Mouse (Mus musculus) layer of hippocampus, adult 11-12 months (tissue): ENCODE data around the gene Nt5e.

Source experiments
- DNase-seq: peaks from one replicate; pipeline ENCODE4 v3.0.0; 2022; ENCODE audit warnings: low spot score

Gene Nt5e

DNA sequence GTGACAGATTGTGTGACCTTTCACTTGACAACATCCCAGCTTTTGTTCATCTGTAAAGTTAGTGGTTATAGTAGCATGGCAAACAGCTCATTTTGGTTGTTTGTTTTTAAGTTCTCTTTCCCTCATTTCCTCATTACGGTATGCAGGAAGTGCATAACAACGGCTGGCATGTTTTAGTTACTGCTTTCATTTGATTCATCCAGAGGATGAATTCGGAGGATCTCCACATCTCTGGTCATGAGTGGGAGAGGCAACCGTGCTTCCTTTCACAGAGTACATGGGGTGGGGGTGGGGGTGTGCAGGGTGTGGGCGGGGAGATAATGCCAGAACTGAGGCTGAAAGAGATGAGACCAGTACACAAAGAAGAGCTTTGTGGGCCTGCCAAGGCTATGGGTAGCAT lies 19.9 kb downstream of the Nt5e start:
- no peak for DNase-seq

GRCm38 (mm10) chr9:88348623-88349022 lies 21.6 kb downstream of the Nt5e start:
- DNase-seq, result no peak

DNA sequence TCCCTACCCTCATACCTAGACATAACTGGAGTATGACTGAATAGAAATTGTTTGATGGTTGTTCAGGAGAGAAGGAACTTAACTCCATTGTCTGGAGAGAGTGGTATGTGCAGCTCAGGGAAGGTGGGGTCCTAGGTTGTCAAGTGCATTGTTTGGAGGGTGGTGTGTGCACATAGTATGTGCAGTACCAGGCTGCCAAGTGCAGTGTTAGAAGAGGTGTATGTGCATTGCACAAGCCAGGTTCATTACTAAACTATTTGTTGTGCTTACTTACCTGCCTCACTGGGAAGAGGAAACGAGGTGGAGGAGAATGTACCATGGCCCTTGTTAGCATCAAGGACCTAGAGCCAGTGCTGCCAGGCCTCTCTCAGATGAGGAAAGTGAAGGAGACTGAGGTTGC lies 23.3 kb downstream of the Nt5e start:
- DNase-seq, result no peak

- DNase-seq, result no peak
Observed at GRCm38 (mm10) chr9:88351163-88351562, 24.2 kb downstream of the Nt5e start.

- no peak for DNase-seq
Observed at GRCm38 (mm10) chr9:88352741-88353140, 25.7 kb downstream of the Nt5e start.

DNA sequence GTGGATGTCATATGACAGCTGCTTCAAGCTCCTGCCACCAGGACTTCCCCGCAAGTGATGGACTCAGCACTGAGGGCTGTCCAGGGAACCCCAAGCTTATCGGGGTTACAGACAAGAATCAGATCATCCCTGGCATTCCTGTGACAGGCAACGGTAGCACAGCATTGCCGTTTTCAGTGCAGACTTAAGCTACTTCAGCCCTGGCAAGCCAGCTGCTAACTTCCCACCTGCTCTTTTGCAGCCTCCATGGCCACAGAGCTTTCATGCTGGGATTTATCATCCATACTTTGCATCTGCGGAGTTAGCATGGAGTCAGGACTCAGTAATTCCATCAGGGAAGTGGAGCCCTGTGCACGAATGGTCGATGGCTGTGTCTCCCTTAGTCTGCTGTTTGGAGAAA lies 26.5 kb downstream of the Nt5e start:
- no peak for DNase-seq

- DNase-seq, result no peak
Observed at GRCm38 (mm10) chr9:88357173-88357572, 30.2 kb downstream of the Nt5e start.

DNA sequence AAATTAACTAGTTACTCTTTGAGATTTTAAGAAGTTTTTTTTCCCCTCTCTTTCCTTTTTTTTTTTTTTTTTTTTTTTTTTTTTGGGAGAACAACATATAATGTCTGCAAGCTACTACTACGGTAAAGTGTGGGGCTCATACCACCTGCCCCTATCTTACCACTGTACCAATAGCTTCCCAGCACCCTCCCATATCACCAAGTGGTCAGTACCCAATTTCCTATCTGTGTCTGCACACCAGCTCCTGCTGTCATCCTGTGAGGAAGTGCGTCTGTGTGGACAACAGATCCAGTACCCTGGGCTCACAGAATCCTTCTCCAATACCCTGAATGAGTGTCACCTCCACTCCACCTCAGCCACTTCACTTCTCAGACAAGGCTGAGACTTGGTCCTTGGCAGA lies 32.1 kb downstream of the Nt5e start:
- no peak for DNase-seq

DNA sequence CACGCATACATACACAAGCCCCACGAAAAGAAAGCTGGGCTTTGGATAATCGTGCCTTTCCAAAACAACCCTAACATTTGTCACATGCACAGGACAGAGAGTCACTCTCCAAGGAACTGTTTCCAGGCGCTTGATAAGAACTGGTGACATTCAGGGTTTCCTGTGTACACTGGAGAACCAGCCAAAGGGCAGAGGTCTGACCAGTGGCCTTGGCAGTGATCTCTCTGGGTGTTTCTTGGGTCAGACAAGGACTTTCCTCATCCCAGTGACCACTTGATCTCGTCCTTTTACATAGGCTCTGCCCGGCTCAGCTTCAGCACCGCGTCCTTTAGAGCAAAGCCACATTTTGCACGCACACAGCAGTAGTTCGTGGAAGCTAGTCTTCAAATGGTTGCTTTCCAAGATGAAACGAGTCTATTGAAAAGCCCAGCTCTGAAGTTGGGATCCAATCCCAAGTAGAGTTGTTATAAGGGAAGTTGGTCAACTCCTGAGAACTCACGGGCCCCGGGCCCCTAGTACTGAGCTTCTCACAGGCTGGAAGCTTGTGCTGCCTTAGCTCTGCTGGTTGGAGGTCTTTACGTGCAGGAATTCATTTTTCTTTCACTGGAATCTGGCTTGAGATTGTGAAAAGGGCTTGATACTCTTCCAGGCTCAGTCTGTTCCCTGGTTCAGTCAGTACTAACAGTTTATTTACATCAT lies 34.4 kb downstream of the Nt5e start:
- no peak for DNase-seq

DNA sequence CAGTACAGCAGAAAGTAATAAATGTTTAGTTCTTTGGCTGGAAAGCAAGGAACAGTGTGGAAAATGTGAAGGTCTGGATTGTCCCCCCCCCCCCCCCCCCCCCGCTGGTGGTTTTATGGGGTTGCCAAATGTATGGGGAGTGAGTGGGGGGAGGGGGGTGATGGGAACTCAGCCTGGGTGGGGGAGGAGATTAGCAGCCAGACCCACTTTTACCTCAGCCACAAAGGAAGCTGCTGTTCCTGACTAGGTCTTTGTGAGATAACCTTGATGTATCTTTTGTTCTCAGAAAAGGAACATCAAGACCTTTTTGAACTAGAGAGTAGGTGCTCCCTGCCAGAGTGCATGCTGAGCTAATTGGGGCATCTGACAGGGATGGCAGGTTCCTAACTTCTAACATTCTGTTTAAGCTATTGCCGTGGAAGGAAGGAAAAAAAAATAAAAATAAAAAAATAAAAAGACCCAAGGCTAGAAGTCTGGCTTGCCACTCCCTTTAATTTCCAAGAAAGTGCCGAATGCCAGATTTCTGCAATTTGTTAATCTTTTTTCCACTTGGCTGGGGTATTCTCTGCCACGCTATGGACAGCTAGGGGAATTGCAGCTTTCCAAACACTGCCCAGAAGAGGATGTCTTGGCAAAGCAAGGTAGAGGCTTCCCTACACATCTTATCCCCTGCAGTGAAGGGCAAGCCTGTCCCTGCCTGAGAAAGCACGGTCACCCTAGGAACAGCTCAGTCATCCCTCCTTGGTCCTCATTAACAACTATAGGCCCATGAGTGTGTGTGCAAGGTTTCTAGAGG lies 35.3 kb downstream of the Nt5e start:
- DNase-seq, result no peak

DNA sequence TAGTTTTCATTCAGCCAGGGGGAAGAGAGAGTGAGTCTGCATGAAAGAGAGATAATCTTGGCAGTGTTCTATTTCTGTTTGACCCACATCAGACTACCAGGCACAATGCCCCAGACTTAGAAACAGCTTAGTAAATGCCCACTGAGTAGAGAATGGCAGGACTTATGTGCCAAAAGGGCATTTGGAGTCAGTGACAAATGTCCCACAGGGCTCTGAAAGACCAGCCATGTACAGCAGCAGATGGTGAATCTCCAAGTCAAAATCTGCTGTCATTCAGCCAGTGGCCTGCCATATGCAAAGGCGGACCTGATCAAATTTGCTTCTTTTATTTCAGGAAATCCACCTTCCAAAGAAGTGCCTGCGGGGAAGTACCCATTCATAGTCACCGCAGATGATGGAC lies 36.1 kb downstream of the Nt5e start:
- no peak for DNase-seq

DNA sequence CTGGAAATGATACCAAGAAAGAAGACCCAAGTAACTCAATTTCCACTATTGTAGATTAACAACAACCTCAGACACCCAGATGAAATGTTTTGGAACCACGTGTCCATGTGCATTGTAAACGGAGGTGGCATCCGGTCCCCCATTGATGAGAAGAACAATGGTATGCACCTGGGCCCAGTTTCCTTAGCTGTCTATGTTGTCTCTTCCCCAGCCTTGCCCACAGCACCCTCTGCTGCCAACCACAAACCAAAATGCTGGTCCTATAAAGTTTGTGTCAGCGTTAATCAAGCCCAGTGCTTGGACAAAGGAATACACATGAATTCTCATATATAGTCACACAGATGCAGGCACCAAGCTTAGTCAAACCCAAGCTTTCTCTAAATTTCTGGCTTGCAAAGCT lies 39.3 kb downstream of the Nt5e start:
- DNase-seq, result no peak

- DNase-seq, result no peak
Observed at GRCm38 (mm10) chr9:88366819-88367218, 39.8 kb downstream of the Nt5e start.

GRCm38 (mm10) chr9:88367322-88367721 lies 40.3 kb downstream of the Nt5e start:
- no peak for DNase-seq

GRCm38 (mm10) chr9:88367751-88368150 lies 40.8 kb downstream of the Nt5e start:
- no peak for DNase-seq

- no peak for DNase-seq
Observed at GRCm38 (mm10) chr9:88368476-88368875, 41.5 kb downstream of the Nt5e start.

DNA sequence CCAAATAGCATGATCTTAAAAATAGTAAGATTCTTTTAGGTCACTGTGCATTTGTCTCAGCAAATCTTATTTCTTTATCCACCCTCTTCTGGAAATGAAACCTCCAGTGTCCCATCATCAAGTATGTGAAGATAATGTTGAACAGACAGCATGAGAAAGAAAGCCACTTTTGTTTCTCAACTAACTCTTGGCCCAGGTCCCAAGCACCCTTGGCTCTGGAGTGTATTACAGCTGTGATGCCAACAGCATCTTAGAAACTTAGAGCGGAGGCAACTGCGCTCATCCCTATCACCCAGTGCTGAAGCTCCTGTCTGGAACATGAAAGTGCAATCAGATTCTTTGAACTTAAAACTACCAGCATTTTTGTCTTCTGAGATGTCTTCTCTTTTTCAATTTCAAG lies 42.7 kb downstream of the Nt5e start:
- DNase-seq, result no peak

DNA sequence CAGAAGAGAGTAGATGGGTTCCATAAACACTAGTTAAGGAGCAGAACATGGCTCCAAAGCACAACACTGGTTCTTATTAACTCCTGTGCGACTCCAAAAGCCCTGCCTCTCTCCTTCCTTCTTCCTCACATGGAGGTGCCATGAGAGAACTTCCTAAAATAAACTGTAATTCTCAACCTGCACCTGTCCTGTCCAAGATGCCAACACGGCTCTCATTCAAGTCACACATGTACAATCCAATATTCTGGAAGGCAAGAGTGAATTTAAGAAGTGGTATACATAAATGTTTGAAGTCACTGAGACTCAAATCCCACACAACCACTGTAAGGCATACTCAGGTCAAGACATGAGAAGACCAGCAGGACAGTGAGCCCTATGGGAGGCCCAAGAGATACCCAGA lies 44.2 kb downstream of the Nt5e start:
- DNase-seq, result no peak

DNA sequence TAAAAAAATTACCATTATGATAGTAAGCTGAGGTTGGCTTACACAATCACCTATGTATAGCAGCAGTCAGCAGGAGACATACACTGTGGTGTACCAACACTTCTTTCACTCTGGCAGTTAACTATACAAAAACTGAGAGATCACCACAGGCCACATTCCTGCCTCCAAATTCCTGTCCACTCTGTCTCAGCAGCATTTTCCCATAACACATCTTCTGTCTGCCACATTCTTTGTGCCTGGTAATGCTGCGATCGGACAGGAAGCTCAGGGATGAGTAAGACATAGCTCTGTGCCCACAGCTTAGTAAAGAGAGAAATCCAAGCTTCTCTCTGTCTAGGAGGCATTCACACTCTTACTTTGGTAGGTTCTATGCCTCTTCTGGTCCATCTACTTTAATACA lies 46.0 kb downstream of the Nt5e start:
- DNase-seq, result no peak

- DNase-seq, result no peak
Observed at GRCm38 (mm10) chr9:88377483-88377882, 50.5 kb downstream of the Nt5e start.

DNA sequence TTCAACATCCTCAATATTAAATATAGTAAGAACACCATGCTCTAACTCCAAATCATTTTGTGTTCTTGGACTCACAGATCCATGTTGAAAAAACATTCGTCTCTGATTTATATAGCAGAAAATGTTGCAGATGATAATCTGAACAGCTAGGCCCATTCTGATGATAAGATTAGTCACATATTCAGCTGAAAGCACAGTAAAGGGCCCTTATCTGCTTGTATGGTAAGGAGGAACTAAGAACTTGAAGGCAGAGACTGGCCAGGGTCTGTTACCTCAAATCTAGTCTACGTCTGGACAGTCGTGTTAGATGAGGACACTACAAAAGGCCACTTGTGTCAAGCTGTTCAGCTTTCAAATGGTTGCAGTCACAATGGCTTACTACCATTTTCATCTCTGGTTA lies 52.1 kb downstream of the Nt5e start:
- no peak for DNase-seq

GRCm38 (mm10) chr9:88380076-88380475 lies 53.1 kb downstream of the Nt5e start:
- DNase-seq, result no peak

- DNase-seq, result no peak
Observed at GRCm38 (mm10) chr9:88380542-88380941, 53.5 kb downstream of the Nt5e start.

DNA sequence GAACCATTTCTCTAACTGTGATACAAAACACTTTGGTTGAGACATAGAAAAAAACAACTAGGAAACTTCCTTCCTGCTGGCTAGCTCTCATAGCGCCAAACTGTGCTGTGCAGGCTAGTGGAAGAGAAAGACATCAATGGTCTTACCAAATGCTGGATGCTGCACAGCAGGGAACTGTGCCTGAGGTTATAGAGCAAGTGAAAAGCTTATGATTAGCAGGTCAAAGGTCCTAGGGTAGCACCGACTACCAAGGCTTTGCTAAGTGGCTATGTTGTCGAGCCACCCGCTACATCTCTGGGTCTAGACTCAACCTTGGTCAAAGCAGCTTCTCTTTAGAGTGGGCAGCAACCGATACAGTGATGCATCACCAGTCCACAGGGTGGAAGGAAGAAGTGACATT lies 61.8 kb downstream of the Nt5e start:
- DNase-seq, result no peak
